7 mouse cellular contexts compared by ENCODE assay signal in the genomic region with DNA sequence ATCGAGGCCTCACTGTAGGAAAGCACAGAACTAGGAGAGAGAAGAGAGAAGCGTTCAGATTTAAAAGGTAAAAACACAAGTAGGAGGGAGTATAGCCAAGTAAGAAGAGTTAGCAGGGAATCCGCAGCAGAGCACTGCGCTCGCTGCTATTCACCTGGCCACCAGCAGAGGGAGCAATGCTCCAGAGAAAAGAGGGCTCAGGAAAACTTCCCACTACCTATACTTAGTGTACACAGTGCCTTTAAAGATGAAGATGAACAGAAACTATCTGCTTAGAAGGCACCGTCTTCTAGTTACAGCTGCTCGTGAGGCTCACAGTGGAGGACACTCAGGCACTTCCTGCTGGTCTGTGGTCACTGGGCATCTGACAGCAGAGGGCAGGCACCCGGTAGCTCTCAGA. TPM values are rescaled to one million over a fixed set of nuclear protein-coding genes. Genes with fewer than 3 reads are reported as not detected.
DNase-seq lines count a peak whose midpoint lies in the region; ATAC-seq and TF ChIP-seq lines count a peak whose summit lies in the region.

No protein-coding gene starts in this region.

- peak; percentile 29 for DNase-seq in MEL-GATA-1-ER (ENCODE audit: extremely low read depth, low read depth)
- DNase-seq in brain, embryonic 14.5 days (ENCODE audit: low read depth) = peak; percentile 76
- DNase-seq in heart, postnatal 4 days = peak; percentile 86
- DNase-seq in layer of hippocampus, postnatal 10 days (ENCODE audit: low spot score in 2 of 2) = peak; percentile 82 to 84
- DNase-seq in right cerebral cortex, postnatal 25 days = peak; percentile 77

- no peak for TF ChIP-seq POLR2A in brain, embryonic 14.5 days (IDR thresholded peaks at IDR 0.05; ENCODE audit: borderline replicate concordance, extremely low read depth, insufficient read depth, insufficient read length, poor library complexity, severe bottlenecking)

- peak; percentile 99 for TF ChIP-seq CTCF in brain, embryonic 14.5 days (IDR thresholded peaks at IDR 0.05; ENCODE audit: borderline replicate concordance, extremely low read depth, insufficient read depth, insufficient read length)

- ATAC-seq in erythroid progenitor cell, adult 5-6 weeks (replicated peaks; ENCODE audit: low FRiP score, poor library complexity, severe bottlenecking) = peak; percentile 68
- peak; percentile 76 for ATAC-seq in megakaryocyte, adult 5-6 weeks (ENCODE audit: poor library complexity, severe bottlenecking)

RNA-seq across cellular contexts. Expression of gene Crtc3, which starts 41.0 kb away (rescaled TPM):
- polyA plus RNA-seq in brain, embryonic 14.5 days (2012; rRNA removed) = 13.0 and 18.1 TPM in 2 replicates
- total RNA-seq in erythroid progenitor cell, adult 5-6 weeks (2015; ENCODE audit: low replicate concordance) = 6.8 and 23.9 TPM in 2 replicates
- 2.2 and 2.4 TPM in 2 replicates for total RNA-seq in erythroid progenitor cell, adult 5-6 weeks (2017; ENCODE audit: low replicate concordance)
- 10 to 100 TPM; 19.5 to 20.3 TPM for total RNA-seq in heart, postnatal 4 days (2021)
- 10 to 100 TPM; 21.4 to 25.9 TPM for total RNA-seq in layer of hippocampus, postnatal 10 days (2021)
- total RNA-seq in megakaryocyte, adult 5-6 weeks (2015) = 21.3 and 26.9 TPM in 2 replicates
- total RNA-seq in megakaryocyte, adult 5-6 weeks (2017) = 12.5 and 13.0 TPM in 2 replicates

Comparison
In these comparisons a context has a peak if more than half of its experiments do, and no peak if none do; other contexts are left out.
1. Peak in every context shown above with its lines: DNase-seq and ATAC-seq.
2. DNase-seq: peak in every context shown above with its lines; median percentile 86 in heart, postnatal 4 days; 83 in layer of hippocampus, postnatal 10 days; 77 in right cerebral cortex, postnatal 25 days; 76 in brain, embryonic 14.5 days; 29 in MEL-GATA-1-ER.